Mouse (Mus musculus) monocyte, adult 5-6 weeks (primary cell): Measurements from ENCODE around the gene Efl1. TPM values are rescaled to one million over a fixed set of nuclear protein-coding genes. Genes with fewer than 3 reads are reported as not detected.
"Not testable (repeated sequence)": the region's sequence is repeated elsewhere in the genome, so short reads cannot be mapped to it uniquely, and the experiment has no call there.

Experiments used
- ATAC-seq: fragments of 153-309, 156-312 bp; replicated peaks from 2 replicates; pipeline ENCODE4 v1.8.0; 2017; ENCODE audit warnings: mild to moderate bottlenecking; ENCODE audit not compliant: low TSS enrichment, insufficient number of reproducible peaks, severe bottlenecking, poor library complexity, low FRiP score
- total RNA-seq: library from RNA; stranded (forward); fragments of 200-1000, 200-491, 200-594 nt; gene quantifications from 3 replicates; pipeline ENCODE4 v1.2.3, GENCODE M21; 2017

Gene Efl1
- total RNA-seq, 1 experiment from 2014 or later: 28.3 TPM

GRCm38 (mm10) chr7:82715912-82716601, 67.6 kb downstream of the Efl1 start:
- ATAC-seq: no peak

DNA sequence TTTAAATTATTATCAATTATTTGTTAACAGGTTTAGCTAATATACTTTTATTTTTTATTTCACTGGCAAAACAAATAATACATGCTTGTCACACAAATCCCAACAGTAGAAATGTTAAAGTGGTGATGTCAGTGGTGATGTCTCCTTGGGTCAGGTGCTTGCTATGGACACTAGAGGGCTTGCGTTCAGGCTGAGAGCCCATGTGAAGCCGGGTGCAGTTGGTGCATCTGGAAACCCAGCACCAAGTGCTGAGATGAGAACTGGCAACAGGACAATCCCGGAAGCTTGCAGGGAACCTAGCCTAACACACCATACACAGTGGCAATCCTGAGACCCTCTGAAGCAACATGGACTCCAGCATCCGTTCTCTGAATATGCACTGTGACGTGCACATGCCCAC, 70.9 kb downstream of the Efl1 start:
- no peak for ATAC-seq

GRCm38 (mm10) chr7:82719740-82720139, 71.3 kb downstream of the Efl1 start:
- no peak for ATAC-seq

DNA sequence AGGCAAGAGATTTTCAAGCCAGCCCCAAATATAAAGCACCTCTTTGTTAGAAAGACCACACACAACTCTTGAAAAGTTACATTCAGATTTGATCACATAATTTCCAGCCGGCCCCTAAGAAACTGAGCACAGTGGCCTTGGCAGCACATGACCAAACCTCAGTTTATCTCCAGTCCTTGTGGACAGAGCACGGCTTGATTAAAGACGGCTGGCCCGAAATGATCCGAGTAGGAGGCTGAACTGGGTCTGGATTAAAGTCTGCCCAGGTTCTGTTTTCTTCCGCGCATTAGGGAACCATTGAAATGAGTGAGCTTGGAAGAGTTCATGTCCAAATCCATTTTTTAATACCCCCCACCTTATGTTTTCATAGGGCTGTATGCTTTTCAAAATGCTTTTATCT, 72.1 kb downstream of the Efl1 start:
- ATAC-seq: no peak

DNA sequence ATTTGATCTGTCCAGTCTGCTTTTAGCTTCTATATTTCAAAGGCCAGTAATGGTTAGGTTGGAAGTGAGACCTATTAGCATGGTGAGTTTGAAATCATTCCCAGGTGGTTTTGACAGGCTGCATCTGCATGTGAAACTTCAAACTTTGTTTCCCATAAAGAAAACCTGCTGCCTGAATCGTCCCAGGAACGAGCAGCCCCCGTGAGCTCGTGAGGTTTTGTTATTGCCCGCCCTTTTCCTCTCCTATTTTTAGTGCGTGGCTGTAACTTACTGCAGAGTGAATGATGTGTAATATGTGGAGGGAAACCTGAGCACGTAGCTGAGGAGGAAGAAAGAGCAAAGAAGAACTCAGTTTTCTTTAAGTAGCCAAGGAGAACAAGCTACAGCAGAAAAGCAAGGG, 72.5 kb downstream of the Efl1 start:
- ATAC-seq: no peak

- ATAC-seq: no peak
Observed at GRCm38 (mm10) chr7:82722486-82723123, 74.2 kb downstream of the Efl1 start.

GRCm38 (mm10) chr7:82723151-82723871, 74.9 kb downstream of the Efl1 start:
- ATAC-seq: no peak

DNA sequence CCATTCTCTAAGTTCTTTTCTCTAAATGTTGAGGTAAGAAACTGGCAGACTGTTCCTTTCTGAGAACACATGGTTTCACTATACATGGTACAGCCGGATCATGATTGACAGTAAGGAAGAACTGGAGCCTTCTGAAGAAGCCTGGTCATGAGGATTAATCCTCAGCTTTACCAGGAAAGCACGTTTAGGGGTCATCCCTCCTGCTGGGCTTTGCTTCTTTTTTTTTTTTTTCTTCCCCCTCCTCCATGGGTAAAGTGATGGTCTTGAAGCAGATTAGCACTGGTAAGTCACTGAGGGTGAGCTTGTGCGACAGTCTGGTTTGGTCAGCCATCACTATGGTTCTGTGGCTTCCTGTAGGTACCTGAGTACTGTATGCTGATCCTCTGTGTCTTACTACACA, 76.1 kb downstream of the Efl1 start:
- ATAC-seq: no peak

- ATAC-seq: no peak
Observed at GRCm38 (mm10) chr7:82725006-82725636, 76.7 kb downstream of the Efl1 start.

- no peak for ATAC-seq
Observed at GRCm38 (mm10) chr7:82725741-82726450, 77.5 kb downstream of the Efl1 start.

GRCm38 (mm10) chr7:82727066-82727465, 78.7 kb downstream of the Efl1 start:
- ATAC-seq: no peak

DNA sequence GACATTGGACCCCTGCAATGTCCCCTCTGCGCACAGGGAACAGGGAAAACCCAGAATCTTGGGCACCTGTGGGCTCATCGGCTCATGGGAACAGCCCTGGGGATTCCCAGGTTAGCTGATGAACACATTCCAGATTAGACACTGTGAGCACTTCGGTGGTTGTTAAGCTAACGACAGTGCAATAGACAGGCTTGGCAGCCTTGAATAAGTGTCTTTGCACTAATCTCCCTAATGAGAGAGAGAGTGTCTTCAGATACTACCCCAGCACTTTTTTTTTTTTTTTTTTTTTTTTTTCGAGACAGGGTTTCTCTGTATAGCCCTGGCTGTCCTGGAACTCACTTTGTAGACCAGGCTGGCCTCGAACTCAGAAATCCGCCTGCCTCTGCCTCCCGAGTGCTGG, 80.6 kb downstream of the Efl1 start:
- not testable (repeated sequence) for ATAC-seq

DNA sequence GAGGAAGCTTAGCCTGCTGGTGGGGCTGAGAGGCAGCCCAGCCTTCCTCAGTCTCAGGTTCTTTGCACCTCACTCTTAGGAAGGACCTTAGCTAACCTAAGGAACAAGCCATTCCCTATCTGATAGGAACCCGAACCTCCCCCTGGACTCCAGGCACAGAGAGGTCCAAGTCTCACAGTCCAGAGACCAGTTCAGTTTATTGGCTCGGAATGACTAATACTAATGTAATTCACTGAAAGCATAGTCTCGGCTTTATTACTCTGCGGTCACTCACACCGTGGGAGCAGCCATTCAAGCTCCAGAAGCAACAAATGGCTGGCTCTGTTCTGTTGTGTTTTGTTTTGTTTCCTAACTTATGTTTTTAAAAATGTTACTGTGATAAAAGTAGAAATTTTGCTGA, 84.7 kb downstream of the Efl1 start:
- ATAC-seq: no peak

DNA sequence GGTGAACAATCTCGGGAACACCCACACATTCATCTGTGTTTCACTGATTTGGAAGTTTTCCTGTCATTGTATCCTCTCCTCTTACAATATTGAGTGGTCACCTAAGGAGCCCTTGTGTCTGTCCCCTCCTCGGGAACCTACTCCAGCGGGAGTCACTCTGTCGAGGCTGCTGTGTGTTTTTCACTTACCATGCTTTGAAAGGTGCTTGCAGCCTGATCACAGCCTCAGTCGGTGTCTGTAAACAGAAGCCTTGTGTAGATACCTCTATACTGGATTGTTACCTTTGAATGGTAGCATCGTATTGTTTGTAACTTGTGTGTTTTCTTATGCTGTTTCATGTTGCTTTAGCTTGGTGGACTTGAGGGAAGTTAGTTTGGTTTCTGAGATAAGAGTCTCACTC, 85.6 kb downstream of the Efl1 start:
- no peak for ATAC-seq

DNA sequence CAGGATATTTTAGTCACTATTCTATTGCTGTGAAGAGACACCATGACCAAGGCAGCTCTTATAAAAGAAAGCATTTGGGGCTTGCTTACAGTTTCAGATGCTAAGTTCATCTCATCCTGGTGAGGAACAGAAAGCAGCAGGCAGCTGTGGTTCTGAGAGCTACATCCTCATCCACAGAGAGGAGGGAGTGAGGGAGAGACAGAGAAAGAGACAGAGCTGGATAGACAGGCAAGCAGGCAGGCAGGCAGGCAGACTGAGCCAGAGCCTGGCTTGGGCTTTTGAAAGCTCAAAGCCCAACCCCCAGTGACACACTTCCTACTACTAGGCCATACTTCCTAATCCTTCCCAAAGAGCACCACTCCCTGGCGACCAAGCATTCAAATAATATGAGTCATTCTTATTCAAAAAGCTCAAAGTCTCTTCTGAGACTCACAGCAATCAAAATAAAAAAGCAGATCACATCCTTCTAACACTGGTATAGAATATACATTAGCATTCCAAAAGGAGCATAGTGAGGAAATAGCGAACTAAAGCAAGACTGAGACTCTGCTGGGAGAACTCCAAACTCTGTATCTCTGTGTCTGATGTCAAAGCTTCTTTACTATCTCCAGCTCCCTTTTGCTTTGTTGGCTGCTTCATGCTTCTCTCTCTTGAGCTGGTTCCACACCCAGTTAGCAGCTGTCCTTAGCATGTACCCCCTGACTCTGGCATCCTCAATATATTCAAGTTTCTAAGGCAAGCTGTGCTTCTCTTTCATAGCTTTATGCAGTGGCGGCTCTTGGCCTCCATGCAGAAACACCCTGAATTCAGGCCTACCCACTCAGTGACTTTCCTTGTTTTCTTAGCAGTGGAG, 86.6 kb downstream of the Efl1 start:
- no peak for ATAC-seq

- ATAC-seq: no peak
Observed at GRCm38 (mm10) chr7:82743116-82743765, 94.8 kb downstream of the Efl1 start.

DNA sequence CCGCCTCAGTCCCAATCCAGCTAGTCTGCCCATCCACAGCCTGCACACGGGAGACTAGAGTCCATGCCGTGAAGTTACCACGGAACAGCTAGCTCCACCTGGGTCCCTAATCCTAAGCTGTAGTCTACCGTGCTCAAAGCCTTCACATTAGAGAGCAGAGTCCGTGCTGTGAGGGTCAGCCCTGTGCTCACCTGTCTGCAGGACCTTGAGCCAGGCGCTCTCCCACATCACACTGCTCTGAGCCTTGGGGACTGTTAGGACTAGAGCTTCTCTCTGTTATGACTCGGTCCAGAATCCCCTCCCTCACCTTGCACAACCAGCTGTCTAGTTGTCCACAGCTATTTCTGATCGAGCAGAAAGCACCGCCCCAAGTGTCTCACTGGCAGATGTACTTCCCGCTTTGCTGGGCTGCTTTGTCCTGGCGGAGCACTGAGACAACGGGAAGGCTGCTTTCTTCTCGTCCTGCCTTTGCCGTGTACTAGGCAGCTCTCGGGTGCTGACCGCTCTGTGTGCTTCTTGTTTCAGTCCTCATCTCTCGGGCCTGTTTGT, 95.8 kb downstream of the Efl1 start:
- ATAC-seq: no peak
